Mouse (Mus musculus) myocyte (in vitro differentiated cells): ENCODE data around the gene Olfr1434.

Experiments
- CEBPB ChIP-seq: IDR thresholded peaks from 2 replicates; pipeline ENCODE4 v1.6.1; 2011; ENCODE audit warnings: mild to moderate bottlenecking, moderate library complexity; ENCODE audit not compliant: poor library complexity, insufficient read depth, severe bottlenecking
- E2F4 ChIP-seq: IDR thresholded peaks from one replicate; pipeline ENCODE4 v1.6.1; 2011; ENCODE audit warnings: mild to moderate bottlenecking, control low read depth, moderate library complexity; ENCODE audit not compliant: insufficient read depth
- MAX ChIP-seq: IDR thresholded peaks from one replicate; pipeline ENCODE4 v1.6.1; 2011; ENCODE audit warnings: low read depth, mild to moderate bottlenecking, control low read depth
- POLR2A ChIP-seq: IDR thresholded peaks from one replicate; pipeline ENCODE4 v1.6.1; 2011; ENCODE audit warnings: low read depth, mild to moderate bottlenecking, control low read depth, moderate library complexity; ENCODE audit not compliant: insufficient read length
- TCF12 ChIP-seq: IDR thresholded peaks from one replicate; pipeline ENCODE4 v1.6.1; 2011; ENCODE audit warnings: mild to moderate bottlenecking, control low read depth; ENCODE audit not compliant: poor library complexity, insufficient read depth, severe bottlenecking
- USF1 ChIP-seq: IDR thresholded peaks from one replicate; pipeline ENCODE4 v1.6.1; 2011; ENCODE audit warnings: low read depth, mild to moderate bottlenecking, control low read depth, moderate library complexity

DNA sequence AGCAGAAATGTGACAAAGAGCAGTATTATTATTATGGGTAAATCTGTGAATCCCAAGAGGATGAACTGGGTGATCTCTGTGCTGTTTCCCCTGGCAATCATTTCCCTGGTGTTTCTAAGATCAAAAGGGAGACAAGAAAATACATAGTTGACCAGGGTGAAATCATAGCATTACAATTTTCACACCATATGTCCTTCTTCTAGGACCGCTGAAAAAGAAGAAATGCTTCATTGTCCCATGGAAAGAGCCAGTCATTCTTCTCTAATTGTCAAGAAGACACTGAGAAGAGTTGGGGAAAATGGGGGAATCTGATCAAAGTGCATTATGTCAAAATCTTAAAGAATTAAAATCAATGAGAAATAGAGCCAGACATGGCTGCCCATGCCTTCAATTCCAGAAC, 38.1 kb upstream of the Olfr1434 start, which contains the start of gene Olfr262:
- no peak for TF ChIP-seq POLR2A
- no peak for TF ChIP-seq TCF12
- TF ChIP-seq USF1: no peak
- TF ChIP-seq CEBPB: no peak
- TF ChIP-seq MAX: no peak
- TF ChIP-seq E2F4: no peak
